Mouse (Mus musculus): ENCODE data around the gene Ttc23.
A peak's percentile ranks its signal among the peaks of the same experiment; 100 is the strongest.

DNA sequence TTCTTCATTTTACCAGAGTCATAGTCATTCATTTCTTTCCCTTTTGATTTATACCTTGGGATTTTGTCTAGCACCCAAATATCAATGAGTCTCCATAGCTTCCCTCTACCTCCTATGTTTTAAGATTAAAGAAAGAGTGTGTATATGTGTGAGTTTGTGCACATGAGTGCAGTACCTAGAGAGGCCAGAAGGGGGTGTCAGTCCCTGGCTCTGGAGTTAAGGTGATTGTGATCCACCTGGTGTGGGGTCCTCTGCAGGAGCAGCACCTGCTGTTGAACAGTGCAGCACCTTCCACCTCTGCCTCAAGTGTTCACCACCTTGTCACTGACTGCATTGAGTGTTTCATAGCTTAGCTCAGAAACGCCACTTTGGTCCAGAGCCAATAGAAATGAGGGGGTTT lies 23.8 kb downstream of the Ttc23 start:
- peak; percentile 69 for TF ChIP-seq CTCF (conservative IDR thresholded peaks at IDR 0.05; ENCODE audit: low read length)
- no peak for TF ChIP-seq NANOG (IDR thresholded peaks at IDR 0.05; ENCODE audit: borderline replicate concordance, low read length)
- no peak for TF ChIP-seq POU5F1 (IDR thresholded peaks at IDR 0.05; ENCODE audit: borderline replicate concordance, low read length)
